Mouse (Mus musculus) cortical plate, adult 2 months (tissue): ENCODE data around the gene Ctsd.

Experiments used
- CTCF ChIP-seq: fragments of 200-500 bp; IDR thresholded peaks from 2 replicates; pipeline ENCODE4 v1.5.1; 2011; ENCODE audit warnings: mild to moderate bottlenecking, control low read depth, low read length; ENCODE audit not compliant: insufficient read depth; ENCODE audit errors: extremely low read depth
- POLR2A ChIP-seq: fragments of 200-500 bp; IDR thresholded peaks from 2 replicates; pipeline ENCODE4 v1.6.1; 2011; ENCODE audit warnings: mild to moderate bottlenecking, low read length, control low read depth; ENCODE audit not compliant: insufficient read depth; ENCODE audit errors: extremely low read depth

GRCm38 (mm10) chr7:142384306-142384705, 3.5 kb downstream of the Ctsd start:
- TF ChIP-seq CTCF (no peak), POLR2A (no peak)
